Mouse (Mus musculus) myocyte (in vitro differentiated cells): ENCODE data around the gene Slc16a1. TPM values are rescaled to one million over a fixed set of nuclear protein-coding genes. Genes with fewer than 3 reads are reported as not detected.

Experiments
- H3K27me3 ChIP-seq: one replicate; pipeline ENCODE4 v1.6.1; 2011; ENCODE audit not compliant: control insufficient read depth, insufficient read depth, insufficient read length
- H3K36me3 ChIP-seq: one replicate; pipeline ENCODE4 v1.6.1; 2011; ENCODE audit not compliant: control insufficient read depth, insufficient read depth
- H3K4me2 ChIP-seq: one replicate; pipeline ENCODE4 v1.6.1; 2011; ENCODE audit warnings: low read depth, control low read depth
- H3K4me3 ChIP-seq: one replicate; pipeline ENCODE4 v1.5.1; 2011; ENCODE audit warnings: mild to moderate bottlenecking, control low read depth, moderate library complexity
- H3K79me2 ChIP-seq: one replicate; pipeline ENCODE4 v1.6.1; 2011; ENCODE audit not compliant: control insufficient read depth, insufficient read depth
- H3ac ChIP-seq: one replicate; pipeline ENCODE4 v1.6.1; 2011; ENCODE audit not compliant: control insufficient read depth, insufficient read length
- CEBPB ChIP-seq: IDR thresholded peaks from 2 replicates; pipeline ENCODE4 v1.6.1; 2011; ENCODE audit warnings: mild to moderate bottlenecking, moderate library complexity; ENCODE audit not compliant: poor library complexity, insufficient read depth, severe bottlenecking
- E2F4 ChIP-seq: IDR thresholded peaks from one replicate; pipeline ENCODE4 v1.6.1; 2011; ENCODE audit warnings: mild to moderate bottlenecking, control low read depth, moderate library complexity; ENCODE audit not compliant: insufficient read depth
- MAX ChIP-seq: IDR thresholded peaks from one replicate; pipeline ENCODE4 v1.6.1; 2011; ENCODE audit warnings: low read depth, mild to moderate bottlenecking, control low read depth
- MYOD1 ChIP-seq, 3 experiments: IDR thresholded peaks; one replicate each; pipeline ENCODE4 v1.6.1; 2011; ENCODE audit warnings: control low read depth in 2 of 3, low read depth in 2 of 3, mild to moderate bottlenecking in 2 of 3, moderate library complexity in 1 of 3; ENCODE audit not compliant: insufficient read length in 2 of 3, control insufficient read depth in 1 of 3
- MYOG ChIP-seq, 3 experiments: IDR thresholded peaks; one replicate each; pipeline ENCODE4 v1.6.1; 2011; ENCODE audit warnings: control low read depth in 2 of 3, low read depth in 2 of 3, mild to moderate bottlenecking in 2 of 3; ENCODE audit not compliant: insufficient read length in 2 of 3, control insufficient read depth in 1 of 3, insufficient read depth in 1 of 3
- POLR2A ChIP-seq: IDR thresholded peaks from one replicate; pipeline ENCODE4 v1.6.1; 2011; ENCODE audit warnings: low read depth, mild to moderate bottlenecking, control low read depth, moderate library complexity; ENCODE audit not compliant: insufficient read length
- POLR2AphosphoS2 ChIP-seq: IDR thresholded peaks from one replicate; pipeline ENCODE4 v1.6.1; 2011; ENCODE audit warnings: low read depth, control low read depth; ENCODE audit not compliant: insufficient read length
- REST ChIP-seq: IDR thresholded peaks from one replicate; pipeline ENCODE4 v1.6.1; 2011; ENCODE audit warnings: mild to moderate bottlenecking, control low read depth, moderate library complexity; ENCODE audit not compliant: insufficient read depth, insufficient read length
- SRF ChIP-seq: IDR thresholded peaks from one replicate; pipeline ENCODE4 v1.6.1; 2011; ENCODE audit warnings: low read depth; ENCODE audit not compliant: control insufficient read depth, insufficient read length
- TCF12 ChIP-seq: IDR thresholded peaks from one replicate; pipeline ENCODE4 v1.6.1; 2011; ENCODE audit warnings: mild to moderate bottlenecking, control low read depth; ENCODE audit not compliant: poor library complexity, insufficient read depth, severe bottlenecking
- TCF3 ChIP-seq: IDR thresholded peaks from one replicate; pipeline ENCODE4 v1.6.1; 2011; ENCODE audit warnings: low read depth, control low read depth; ENCODE audit not compliant: insufficient read length
- USF1 ChIP-seq: IDR thresholded peaks from one replicate; pipeline ENCODE4 v1.6.1; 2011; ENCODE audit warnings: low read depth, mild to moderate bottlenecking, control low read depth, moderate library complexity
- polyA plus RNA-seq: library from polyadenylated mRNA; unstranded; fragments of >200 nt; fragmentation: generic; extraction: Trizol; gene quantifications from one replicate; pipeline ENCODE4 v1.2.1, GENCODE M21; 2012; ENCODE audit warnings: missing spikeins

Gene Slc16a1
- polyA plus RNA-seq, 1 experiment: 24.7 TPM

DNA sequence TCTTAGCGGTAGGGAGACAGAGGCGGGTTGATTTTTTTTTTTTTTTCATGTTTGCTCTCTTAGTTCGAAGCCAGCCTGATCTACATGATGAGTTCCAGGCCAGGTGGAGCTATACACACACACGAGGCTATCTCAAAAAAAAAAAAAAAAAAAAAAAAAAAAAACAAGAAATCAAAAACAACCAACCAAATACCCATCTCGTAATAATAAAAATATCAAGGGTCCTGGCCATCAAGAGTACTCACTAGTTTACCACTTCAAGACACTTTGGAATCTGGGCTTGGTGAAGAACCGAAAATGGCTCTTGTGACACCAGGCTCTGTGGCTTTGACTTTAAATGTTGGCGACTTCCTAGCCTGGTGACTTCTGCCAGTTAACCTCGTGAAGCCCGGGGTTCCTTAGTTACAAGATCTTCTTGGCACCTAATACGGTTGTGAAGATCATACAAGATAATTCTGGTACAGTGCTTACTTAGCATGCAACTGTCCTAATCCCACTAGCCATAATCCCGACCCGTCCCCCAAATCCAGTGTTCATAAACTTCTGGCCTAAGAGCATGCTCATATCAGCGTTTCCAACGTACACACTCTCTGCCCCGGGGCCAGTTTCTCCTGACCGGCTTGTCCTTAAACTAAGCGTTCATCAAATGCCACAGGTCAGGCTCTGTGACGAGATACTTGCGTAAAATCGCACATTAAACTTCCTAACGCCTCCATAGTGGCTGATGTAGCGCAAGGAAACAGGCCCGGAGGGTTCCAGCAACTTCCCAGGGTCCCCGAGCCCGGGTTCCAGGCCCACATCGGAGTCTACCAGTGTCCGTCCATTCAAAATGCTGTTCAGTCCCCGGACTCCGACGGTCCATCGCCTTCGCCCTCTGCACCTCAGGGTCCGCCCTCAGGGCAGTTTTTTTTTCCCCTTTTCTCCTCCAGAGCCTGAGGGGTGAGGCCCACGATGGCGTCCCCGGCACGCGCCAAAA lies 753 bp upstream of the Slc16a1 start:
- no peaks in the 10 kb centered on the region for H3K36me3 ChIP-seq
- no peak for TF ChIP-seq POLR2AphosphoS2
- no peak for TF ChIP-seq E2F4
- TF ChIP-seq MAX: no peak
- TF ChIP-seq MYOD1 (IDR thresholded peaks at IDR 0.05; ENCODE audit: control insufficient read depth in 1 of 3, insufficient read length in 2 of 3, low read depth in 2 of 3): no peak
- no peak for TF ChIP-seq CEBPB
- no peak for TF ChIP-seq REST
- TF ChIP-seq SRF: no peak
- no peak for TF ChIP-seq TCF12
- TF ChIP-seq USF1: no peak
- no peak for TF ChIP-seq POLR2A
- TF ChIP-seq TCF3: no peak
- no peak for TF ChIP-seq MYOG (IDR thresholded peaks at IDR 0.05; ENCODE audit: control insufficient read depth in 1 of 3, insufficient read depth in 1 of 3, insufficient read length in 2 of 3, low read depth in 2 of 3)

DNA sequence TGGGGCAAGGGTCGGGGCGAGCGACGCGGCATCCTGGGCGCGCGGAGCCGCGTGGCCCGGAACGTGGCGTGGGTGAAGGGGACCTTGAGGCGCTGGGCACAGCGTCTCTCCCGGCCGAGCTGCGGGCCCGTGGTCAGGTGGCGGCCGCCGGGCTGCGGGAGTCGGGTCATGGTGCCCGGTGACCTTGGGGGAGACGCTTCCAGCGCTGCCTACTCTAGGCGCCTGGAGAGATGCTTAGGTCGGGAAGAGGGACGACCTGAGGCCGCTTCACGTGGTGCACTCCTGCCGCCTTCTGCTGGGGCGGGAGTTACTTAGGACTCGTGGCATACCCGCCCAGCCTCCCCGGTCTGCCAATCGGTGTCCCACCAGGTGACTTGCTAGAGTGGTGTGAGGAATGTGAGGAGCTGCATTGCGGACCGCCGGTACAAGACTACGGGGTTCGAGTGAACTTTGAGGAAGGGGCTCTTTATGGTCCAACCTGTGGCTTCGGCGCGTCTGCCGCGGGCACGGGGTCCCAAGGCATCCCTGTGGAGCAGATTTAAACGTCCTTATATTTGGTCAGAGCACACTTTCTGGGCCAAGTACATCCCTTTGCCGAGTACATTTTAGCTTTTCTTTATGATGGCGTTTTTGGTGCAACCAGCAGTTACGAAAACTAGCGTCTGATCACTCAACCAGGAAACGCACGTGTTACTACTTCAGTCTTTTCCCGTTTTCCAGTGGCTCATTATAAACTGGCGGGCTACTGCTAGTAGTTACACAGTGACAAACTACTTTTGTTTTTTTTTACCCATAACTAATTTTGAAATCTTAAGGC lies 672 bp downstream of the Slc16a1 start:
- TF ChIP-seq MYOG (IDR thresholded peaks at IDR 0.05; ENCODE audit: control insufficient read depth in 1 of 3, insufficient read depth in 1 of 3, insufficient read length in 2 of 3, low read depth in 2 of 3) (no peak), TCF3 (no peak), E2F4 (no peak), MYOD1 (IDR thresholded peaks at IDR 0.05; ENCODE audit: control insufficient read depth in 1 of 3, insufficient read length in 2 of 3, low read depth in 2 of 3) (peak in 1 of 3 experiments; percentile 2), SRF (no peak), MAX (no peak)
- H3K4me2 ChIP-seq: peak overlapping the region; percentile 89
- H3K36me3 ChIP-seq: peaks cover 3% of the 10 kb centered on the region

More for the DNA sequence above, 753 bp upstream of the Slc16a1 start:
- Histone ChIP-seq H3K79me2 (peaks cover 55% of the 10 kb centered on the region), H3K27me3 (no peaks in the 10 kb centered on the region), H3K4me3 (peak overlapping the region; percentile 87), H3K4me2 (peak overlapping the region; percentile 87), H3ac (peak overlapping the region; percentile 59)

DNA sequence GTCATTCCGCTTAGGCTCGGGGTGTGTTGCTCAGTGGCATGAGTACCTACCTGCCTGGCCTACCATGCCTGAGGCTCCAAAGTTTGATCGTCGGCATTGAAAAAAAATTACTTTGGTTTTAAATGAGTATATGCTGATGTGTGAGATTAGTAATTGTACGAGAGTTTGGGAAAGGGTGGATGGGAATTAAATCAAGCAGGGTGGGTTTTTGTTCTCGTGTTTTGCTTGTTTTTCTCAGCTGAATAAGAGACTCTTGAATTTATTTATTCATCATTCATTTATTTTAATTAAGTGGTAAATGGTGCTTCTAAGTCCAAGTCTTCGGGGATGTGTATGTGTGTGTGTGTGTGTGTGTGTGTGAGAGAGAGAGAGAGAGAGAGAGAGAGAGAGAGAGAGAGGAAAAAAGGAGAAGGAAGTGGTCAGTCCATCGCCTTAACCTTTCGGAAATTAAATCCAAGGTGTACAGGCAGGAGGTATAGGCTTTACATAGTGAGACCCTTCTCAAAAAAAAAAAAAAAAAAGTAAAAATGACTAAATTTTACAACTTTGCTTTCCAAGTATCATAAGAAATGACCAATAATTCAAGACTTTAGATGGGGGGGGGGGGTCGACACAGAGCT lies 1.4 kb downstream of the Slc16a1 start:
- H3K4me2 ChIP-seq: peak overlapping the region; percentile 89
- peaks cover 3% of the 10 kb centered on the region for H3K36me3 ChIP-seq
- no peaks in the 10 kb centered on the region for H3K27me3 ChIP-seq
- TF ChIP-seq MAX: no peak
- TF ChIP-seq TCF3: no peak
- TF ChIP-seq SRF: no peak
- no peak for TF ChIP-seq MYOD1 (IDR thresholded peaks at IDR 0.05; ENCODE audit: control insufficient read depth in 1 of 3, insufficient read length in 2 of 3, low read depth in 2 of 3)
- no peak for TF ChIP-seq E2F4
- no peak for TF ChIP-seq TCF12
- no peak for TF ChIP-seq MYOG (IDR thresholded peaks at IDR 0.05; ENCODE audit: control insufficient read depth in 1 of 3, insufficient read depth in 1 of 3, insufficient read length in 2 of 3, low read depth in 2 of 3)
- no peak for TF ChIP-seq USF1
- TF ChIP-seq CEBPB: no peak
- peaks cover 76% of the 10 kb centered on the region for H3K79me2 ChIP-seq
- peak overlapping the region; percentile 59 for H3ac ChIP-seq
- peak overlapping the region; percentile 87 for H3K4me3 ChIP-seq

More for the DNA sequence above, 672 bp downstream of the Slc16a1 start:
- Histone ChIP-seq H3ac (peak overlapping the region; percentile 59), H3K4me3 (peak overlapping the region; percentile 87), H3K79me2 (peaks cover 69% of the 10 kb centered on the region), H3K27me3 (no peaks in the 10 kb centered on the region)

DNA sequence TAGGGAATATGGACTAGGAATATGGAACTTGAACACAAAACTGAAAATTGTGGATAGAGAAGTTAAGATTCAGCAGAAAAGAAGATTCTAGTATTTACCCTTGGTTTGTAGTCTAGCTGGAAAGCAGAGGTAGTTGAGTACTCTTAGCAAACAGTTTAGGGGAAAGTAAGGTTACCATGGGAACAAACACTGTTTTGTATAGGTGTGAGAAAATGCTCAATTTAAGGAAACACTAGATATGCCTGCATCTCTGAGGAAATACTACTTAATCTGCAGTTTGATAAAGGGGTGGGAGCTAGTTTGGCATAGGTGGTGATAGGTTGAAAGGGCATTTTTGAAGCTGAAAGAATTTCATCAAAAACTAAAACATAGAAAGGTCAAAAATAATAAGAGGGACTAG lies 2.4 kb downstream of the Slc16a1 start:
- Histone ChIP-seq H3K27me3 (no peaks in the 10 kb centered on the region), H3ac (no peak overlapping the region), H3K4me2 (peak overlapping the region; percentile 89), H3K4me3 (no peak overlapping the region), H3K79me2 (peaks cover 86% of the 10 kb centered on the region), H3K36me3 (peaks cover 3% of the 10 kb centered on the region)
- no peak for TF ChIP-seq USF1
- no peak for TF ChIP-seq MYOG (IDR thresholded peaks at IDR 0.05; ENCODE audit: control insufficient read depth in 1 of 3, insufficient read depth in 1 of 3, insufficient read length in 2 of 3, low read depth in 2 of 3)
- no peak for TF ChIP-seq E2F4
- TF ChIP-seq POLR2AphosphoS2: no peak
- no peak for TF ChIP-seq TCF3
- TF ChIP-seq REST: no peak
- TF ChIP-seq MAX: no peak
- no peak for TF ChIP-seq CEBPB
- no peak for TF ChIP-seq MYOD1 (IDR thresholded peaks at IDR 0.05; ENCODE audit: control insufficient read depth in 1 of 3, insufficient read length in 2 of 3, low read depth in 2 of 3)
- no peak for TF ChIP-seq TCF12
- TF ChIP-seq POLR2A: no peak
- no peak for TF ChIP-seq SRF
